Mouse (Mus musculus): ENCODE measurements around the gene Kcnj10. TPM values are rescaled to one million over a fixed set of nuclear protein-coding genes. Genes with fewer than 3 reads are reported as not detected.

The Kcnj10 gene
- polyA plus RNA-seq, 1 experiment from 2014 or later, result 0.73 TPM

- no peak overlapping the region for H3K4me3 ChIP-seq (ENCODE audit: low read depth, low read length)
- no peak for ATAC-seq (ENCODE audit: low FRiP score)
- WGBS, result 90% methylated on average over 1 of the region's 1 CpGs
- H3K4me1 ChIP-seq (replicated peaks; ENCODE audit: control insufficient read depth, insufficient read depth, low read length), result peaks cover 7% of the 10 kb centered on the region; the same call in 1 of the 2 replicates
- H3K36me3 ChIP-seq (ENCODE audit: control insufficient read depth, insufficient read depth, low read length), result no peaks in the 10 kb centered on the region
- no peak for DNase-seq (ENCODE audit: low spot score)
- H3K27ac ChIP-seq (ENCODE audit: low read depth, low read length), result 0 out of 2 replicates have a peak overlapping the region, but pooled peaks have one; percentile 31
- no peak overlapping the region for H3K9ac ChIP-seq (ENCODE audit: low read depth, low read length)
- H3K9me3 ChIP-seq (ENCODE audit: control insufficient read depth, low read length), result no peaks in the 10 kb centered on the region
- no peak overlapping the region for H3K4me2 ChIP-seq (replicated peaks; ENCODE audit: low read depth, low read length)
- H3K27me3 ChIP-seq (ENCODE audit: control insufficient read depth, insufficient read depth, low read length), result no peaks in the 10 kb centered on the region
These were observed 32.6 kb upstream of the Kcnj10 start for GRCm38 (mm10) chr1:172308409-172308808.

GRCm38 (mm10) chr1:172309699-172310398 lies 31.2 kb upstream of the Kcnj10 start:
- H3K27me3 ChIP-seq (ENCODE audit: control insufficient read depth, insufficient read depth, low read length), result no peaks in the 10 kb centered on the region
- H3K4me3 ChIP-seq (ENCODE audit: low read depth, low read length), result peak overlapping the region; percentile 19; the same call in 1 of the 2 replicates
- 0 out of 2 replicates have a peak overlapping the region, but pooled peaks have one; percentile 52 for H3K27ac ChIP-seq (ENCODE audit: low read depth, low read length)
- H3K36me3 ChIP-seq (ENCODE audit: control insufficient read depth, insufficient read depth, low read length), result no peaks in the 10 kb centered on the region
- no peaks in the 10 kb centered on the region for H3K9me3 ChIP-seq (ENCODE audit: control insufficient read depth, low read length)
- WGBS, result 6% methylated on average over 14 of the region's 14 CpGs
- H3K9ac ChIP-seq (ENCODE audit: low read depth, low read length), result peak overlapping the region; percentile 24; the same call in 1 of the 2 replicates
- peak; percentile 99 for DNase-seq (ENCODE audit: low spot score)
- peak; percentile 61 for ATAC-seq (ENCODE audit: low FRiP score)
- peak overlapping the region; percentile 50 for H3K4me2 ChIP-seq (replicated peaks; ENCODE audit: low read depth, low read length)
- H3K4me1 ChIP-seq (replicated peaks; ENCODE audit: control insufficient read depth, insufficient read depth, low read length), result peaks cover 7% of the 10 kb centered on the region; the same call in 1 of the 2 replicates

GRCm38 (mm10) chr1:172311248-172311906 lies 29.6 kb upstream of the Kcnj10 start:
- H3K4me1 ChIP-seq (replicated peaks; ENCODE audit: control insufficient read depth, insufficient read depth, low read length), result peaks cover 10% of the 10 kb centered on the region
- peak overlapping the region; percentile 75 for H3K4me3 ChIP-seq (ENCODE audit: low read depth, low read length)
- WGBS, result 7% methylated on average over 22 of the region's 23 CpGs
- H3K9ac ChIP-seq (ENCODE audit: low read depth, low read length), result peak overlapping the region; percentile 73; the same call in 1 of the 2 replicates
- ATAC-seq (ENCODE audit: low FRiP score), result no peak
- peak; percentile 51 for DNase-seq (ENCODE audit: low spot score)
- peak overlapping the region; percentile 72 for H3K27ac ChIP-seq (ENCODE audit: low read depth, low read length)
- no peaks in the 10 kb centered on the region for H3K9me3 ChIP-seq (ENCODE audit: control insufficient read depth, low read length)
- H3K36me3 ChIP-seq (ENCODE audit: control insufficient read depth, insufficient read depth, low read length), result no peaks in the 10 kb centered on the region
- H3K4me2 ChIP-seq (replicated peaks; ENCODE audit: low read depth, low read length), result peak overlapping the region; percentile 82
- no peaks in the 10 kb centered on the region for H3K27me3 ChIP-seq (ENCODE audit: control insufficient read depth, insufficient read depth, low read length)

GRCm38 (mm10) chr1:172311921-172312767 lies 28.9 kb upstream of the Kcnj10 start:
- Histone ChIP-seq H3K4me2 (replicated peaks; ENCODE audit: low read depth, low read length) (peak overlapping the region; percentile 82), H3K4me3 (ENCODE audit: low read depth, low read length) (peak overlapping the region; percentile 75), H3K9ac (ENCODE audit: low read depth, low read length) (peak overlapping the region; percentile 73), H3K27ac (ENCODE audit: low read depth, low read length) (peak overlapping the region; percentile 72), H3K27me3 (ENCODE audit: control insufficient read depth, insufficient read depth, low read length) (no peaks in the 10 kb centered on the region), H3K36me3 (ENCODE audit: control insufficient read depth, insufficient read depth, low read length) (no peaks in the 10 kb centered on the region), H3K4me1 (replicated peaks; ENCODE audit: control insufficient read depth, insufficient read depth, low read length) (peaks cover 10% of the 10 kb centered on the region), H3K9me3 (ENCODE audit: control insufficient read depth, low read length) (no peaks in the 10 kb centered on the region)
- peak; percentile 91 for DNase-seq (ENCODE audit: low spot score)
- peak; percentile 68 for ATAC-seq (ENCODE audit: low FRiP score)
- under 1% methylated on average over 39 of the region's 55 CpGs for WGBS

GRCm38 (mm10) chr1:172312768-172313561 lies 28.0 kb upstream of the Kcnj10 start:
- peak; percentile 50 for DNase-seq (ENCODE audit: low spot score)
- Histone ChIP-seq H3K9ac (ENCODE audit: low read depth, low read length) (peak overlapping the region; percentile 73), H3K4me3 (ENCODE audit: low read depth, low read length) (peak overlapping the region; percentile 75), H3K4me2 (replicated peaks; ENCODE audit: low read depth, low read length) (peak overlapping the region; percentile 82), H3K9me3 (ENCODE audit: control insufficient read depth, low read length) (no peaks in the 10 kb centered on the region), H3K36me3 (ENCODE audit: control insufficient read depth, insufficient read depth, low read length) (no peaks in the 10 kb centered on the region), H3K27ac (ENCODE audit: low read depth, low read length) (peak overlapping the region; percentile 72), H3K4me1 (replicated peaks; ENCODE audit: control insufficient read depth, insufficient read depth, low read length) (peaks cover 16% of the 10 kb centered on the region), H3K27me3 (ENCODE audit: control insufficient read depth, insufficient read depth, low read length) (no peaks in the 10 kb centered on the region)
- ATAC-seq (ENCODE audit: low FRiP score), result peak; percentile 0; the same call in 1 of the 2 replicates
- 18% methylated on average over 16 of the region's 16 CpGs for WGBS

GRCm38 (mm10) chr1:172313613-172314411 lies 27.2 kb upstream of the Kcnj10 start:
- Histone ChIP-seq H3K36me3 (ENCODE audit: control insufficient read depth, insufficient read depth, low read length) (no peaks in the 10 kb centered on the region), H3K27ac (ENCODE audit: low read depth, low read length) (peak overlapping the region; percentile 63), H3K9me3 (ENCODE audit: control insufficient read depth, low read length) (no peaks in the 10 kb centered on the region), H3K4me2 (replicated peaks; ENCODE audit: low read depth, low read length) (peak overlapping the region; percentile 82), H3K27me3 (ENCODE audit: control insufficient read depth, insufficient read depth, low read length) (no peaks in the 10 kb centered on the region), H3K9ac (ENCODE audit: low read depth, low read length) (peak overlapping the region; percentile 73), H3K4me1 (replicated peaks; ENCODE audit: control insufficient read depth, insufficient read depth, low read length) (peaks cover 21% of the 10 kb centered on the region), H3K4me3 (ENCODE audit: low read depth, low read length) (peak overlapping the region; percentile 75)
- 71% methylated on average over 10 of the region's 10 CpGs for WGBS
- DNase-seq (ENCODE audit: low spot score) (no peak), ATAC-seq (ENCODE audit: low FRiP score) (no peak)

- 51% methylated on average over 3 of the region's 3 CpGs for WGBS
- peak overlapping the region; percentile 80 for H3K27ac ChIP-seq (ENCODE audit: low read depth, low read length)
- peak; percentile 63 for DNase-seq (ENCODE audit: low spot score)
- no peak overlapping the region for H3K9ac ChIP-seq (ENCODE audit: low read depth, low read length)
- 0 out of 2 replicates have a peak overlapping the region, but pooled peaks have one; percentile 8 for H3K4me2 ChIP-seq (replicated peaks; ENCODE audit: low read depth, low read length)
- H3K4me1 ChIP-seq (replicated peaks; ENCODE audit: control insufficient read depth, insufficient read depth, low read length), result peaks cover 19% of the 10 kb centered on the region
- no peaks in the 10 kb centered on the region for H3K27me3 ChIP-seq (ENCODE audit: control insufficient read depth, insufficient read depth, low read length)
- peak; percentile 63 for ATAC-seq (ENCODE audit: low FRiP score)
- H3K9me3 ChIP-seq (ENCODE audit: control insufficient read depth, low read length), result no peaks in the 10 kb centered on the region
- H3K36me3 ChIP-seq (ENCODE audit: control insufficient read depth, insufficient read depth, low read length), result no peaks in the 10 kb centered on the region
- no peak overlapping the region for H3K4me3 ChIP-seq (ENCODE audit: low read depth, low read length)
These were observed 26.1 kb upstream of the Kcnj10 start for GRCm38 (mm10) chr1:172314911-172315310.

Data from hindbrain, embryonic 11.5 days (tissue).